Mouse (Mus musculus) monocyte, adult 5-6 weeks (primary cell): ENCODE measurements around the gene Frmd4b. TPM values are rescaled to one million over a fixed set of nuclear protein-coding genes. Genes with fewer than 3 reads are reported as not detected.

Experiments used
- ATAC-seq: fragments of 153-309, 156-312 bp; replicated peaks from 2 replicates; pipeline ENCODE4 v1.8.0; 2017; ENCODE audit warnings: mild to moderate bottlenecking; ENCODE audit not compliant: low TSS enrichment, insufficient number of reproducible peaks, severe bottlenecking, poor library complexity, low FRiP score
- total RNA-seq: library from RNA; stranded (forward); fragments of 200-1000, 200-491, 200-594 nt; gene quantifications from 3 replicates; pipeline ENCODE4 v1.2.3, GENCODE M21; 2017

The Frmd4b gene
- total RNA-seq, 1 experiment from 2014 or later: 7.1 TPM

- 0 out of 2 replicates have a peak, but pooled peaks have one; percentile 47 for ATAC-seq
Measured at GRCm38 (mm10) chr6:97311599-97312544, 305.5 kb downstream of the Frmd4b start.

DNA sequence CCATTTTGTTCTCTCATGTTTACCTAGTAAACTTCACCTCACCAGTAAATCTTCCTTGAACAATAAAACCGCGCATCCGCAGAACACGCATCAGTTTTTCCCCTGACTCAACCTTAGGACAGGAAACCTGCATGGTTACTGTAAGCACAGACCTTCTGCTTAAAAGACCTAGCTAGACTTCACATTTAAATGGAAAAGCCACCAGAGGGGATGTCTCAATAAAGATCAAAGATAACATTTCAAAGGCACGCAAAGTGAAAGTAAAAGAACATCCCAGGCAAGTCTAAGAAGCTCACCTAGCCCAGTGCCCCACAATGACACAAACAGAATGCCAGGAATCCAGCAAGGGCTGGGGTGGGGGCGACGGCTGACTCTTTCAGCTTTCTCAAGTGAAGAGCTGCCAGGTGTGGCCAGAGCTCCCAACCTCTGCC is 306.4 kb downstream of the Frmd4b start:
- ATAC-seq: no peak

GRCm38 (mm10) chr6:97309161-97309560 is 308.2 kb downstream of the Frmd4b start:
- ATAC-seq: no peak

GRCm38 (mm10) chr6:97308562-97308961 is 308.8 kb downstream of the Frmd4b start:
- ATAC-seq: no peak

DNA sequence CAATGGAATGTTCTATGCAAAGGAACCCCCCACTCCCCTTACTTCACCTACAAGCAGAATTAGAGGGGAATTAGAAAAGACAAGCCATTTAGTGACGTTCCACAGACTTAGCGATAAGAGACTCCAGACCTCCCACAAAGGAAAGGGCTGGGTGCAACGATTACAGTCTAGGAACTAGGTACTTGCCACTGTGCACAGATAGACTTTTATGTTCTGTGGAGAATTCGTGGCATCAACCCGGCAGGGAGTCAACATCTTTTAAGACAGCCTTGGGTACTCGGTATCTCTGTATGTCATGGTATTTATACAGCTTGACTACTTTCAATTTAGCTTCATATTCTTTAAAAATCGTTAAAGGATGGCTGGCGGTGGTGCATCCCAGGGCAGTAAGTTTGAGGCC is 310.1 kb downstream of the Frmd4b start:
- no peak for ATAC-seq

DNA sequence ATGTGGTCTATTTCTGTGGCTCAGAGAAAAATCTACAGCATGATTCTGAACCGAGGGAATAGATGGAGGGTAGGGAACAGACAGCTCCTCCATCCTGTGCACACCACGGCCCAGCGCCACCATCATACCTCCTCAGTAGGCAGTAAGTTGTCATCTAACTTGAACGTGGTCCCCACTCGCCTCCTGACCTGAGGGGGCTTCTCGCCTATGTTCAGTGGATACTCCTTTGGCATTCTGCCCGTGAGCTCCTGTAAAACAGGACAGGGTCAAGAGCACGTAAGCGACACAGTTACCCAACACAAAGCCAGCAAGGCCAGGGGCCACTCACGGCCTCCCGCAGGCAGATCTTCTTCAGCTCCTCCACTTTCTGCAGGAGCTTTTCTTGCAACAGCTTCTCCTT is 311.0 kb downstream of the Frmd4b start:
- no peak for ATAC-seq

DNA sequence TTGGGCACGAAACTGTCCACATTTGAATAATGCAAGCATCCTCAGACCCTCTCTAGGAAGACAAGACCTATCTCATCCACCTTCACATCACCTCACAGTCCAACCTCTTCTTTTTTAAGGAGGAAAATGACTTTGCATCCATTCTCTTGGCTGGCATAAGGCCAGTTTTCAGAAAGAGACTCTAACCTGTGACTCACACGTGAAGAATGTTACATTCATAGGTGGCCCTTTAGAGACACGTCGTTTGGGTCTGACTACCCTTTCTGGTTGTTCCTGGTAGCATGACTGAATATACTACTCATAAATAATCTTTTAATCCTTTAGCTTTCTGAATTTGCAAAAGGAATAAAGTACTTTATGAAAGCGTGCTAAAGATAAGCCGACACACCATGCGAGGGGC is 311.9 kb downstream of the Frmd4b start:
- ATAC-seq: no peak

GRCm38 (mm10) chr6:97305010-97305409 is 312.3 kb downstream of the Frmd4b start:
- ATAC-seq: no peak

DNA sequence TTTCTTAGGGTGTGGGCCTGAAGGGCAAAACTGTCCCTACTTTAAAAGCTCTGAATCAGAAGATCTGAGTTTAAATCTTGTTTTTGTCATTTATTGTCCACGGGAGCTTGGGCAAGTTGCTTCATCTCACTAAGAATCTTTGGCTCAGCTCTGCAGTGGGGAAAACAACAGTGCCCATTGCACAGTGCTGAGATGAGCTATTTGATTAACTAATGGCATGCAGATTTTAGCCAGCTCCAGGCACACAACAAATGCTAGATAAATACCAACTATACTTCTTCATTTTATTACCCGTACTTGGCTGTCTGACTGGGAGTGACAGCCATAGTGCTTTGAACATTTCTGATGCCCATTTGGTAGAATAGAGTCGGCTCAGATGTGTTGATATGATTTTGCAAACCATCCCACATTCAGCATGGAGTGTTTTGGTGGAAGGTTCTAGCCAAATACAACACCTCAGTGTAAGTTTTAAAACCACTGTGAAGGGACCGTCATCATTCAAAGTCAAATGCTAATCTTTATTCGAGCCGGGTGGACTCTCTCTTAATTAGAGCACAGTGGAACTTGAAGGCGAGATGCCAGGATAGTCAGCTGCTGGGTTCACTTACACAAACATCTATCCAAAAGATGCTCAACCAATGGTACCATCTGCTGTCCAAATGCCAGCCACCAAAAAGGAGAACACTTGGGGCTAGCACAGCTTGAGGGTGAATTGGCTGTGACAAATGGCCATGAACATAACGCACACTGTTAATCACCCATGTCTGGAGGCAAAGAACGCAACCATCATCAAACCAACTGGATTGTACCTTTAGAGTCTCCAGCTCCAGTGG is 313.8 kb downstream of the Frmd4b start:
- no peak for ATAC-seq

GRCm38 (mm10) chr6:97302303-97302702 is 315.0 kb downstream of the Frmd4b start:
- no peak for ATAC-seq

DNA sequence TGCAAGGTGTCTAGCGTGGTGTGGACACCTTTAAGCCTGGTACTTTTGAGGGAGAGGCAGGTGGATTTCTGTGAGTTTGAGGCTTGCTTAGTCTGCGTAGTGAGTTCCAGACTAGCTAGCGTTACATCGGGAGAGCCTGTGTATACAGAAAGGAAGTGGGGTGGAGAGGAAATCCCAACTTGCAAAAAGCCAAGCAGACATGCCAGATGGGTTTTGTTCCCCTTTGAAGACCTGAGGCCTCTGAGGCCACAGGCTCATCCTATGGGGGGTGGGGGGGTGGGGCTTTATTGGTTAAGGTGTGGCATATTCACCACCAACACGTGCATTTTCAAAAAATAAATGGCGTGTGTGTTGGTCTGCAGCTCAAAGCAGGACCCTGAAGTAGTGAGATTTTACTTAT is 316.7 kb downstream of the Frmd4b start:
- ATAC-seq: no peak

- ATAC-seq: no peak
Measured at GRCm38 (mm10) chr6:97300180-97300579, 317.2 kb downstream of the Frmd4b start.

DNA sequence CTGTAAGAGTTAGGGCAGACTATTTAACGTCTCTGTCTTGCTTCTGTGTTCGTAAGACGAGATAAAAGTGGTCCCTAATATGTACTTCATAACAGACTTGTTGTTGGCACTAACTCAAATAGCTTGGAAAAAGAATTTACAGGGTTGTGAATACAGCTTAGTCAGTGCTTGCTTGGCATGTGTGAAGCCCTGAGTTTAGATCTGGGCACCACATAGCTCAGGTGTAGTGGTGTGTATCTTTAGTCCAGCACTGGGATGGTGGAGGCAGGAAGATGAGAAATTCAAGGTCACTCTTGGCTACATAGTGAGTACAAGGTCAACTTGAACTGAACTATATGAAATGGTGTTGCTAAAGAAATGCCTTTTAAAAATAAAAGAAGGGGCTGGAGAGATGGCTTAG is 320.2 kb downstream of the Frmd4b start:
- no peak for ATAC-seq

GRCm38 (mm10) chr6:97295866-97296527 is 321.3 kb downstream of the Frmd4b start:
- ATAC-seq: no peak

DNA sequence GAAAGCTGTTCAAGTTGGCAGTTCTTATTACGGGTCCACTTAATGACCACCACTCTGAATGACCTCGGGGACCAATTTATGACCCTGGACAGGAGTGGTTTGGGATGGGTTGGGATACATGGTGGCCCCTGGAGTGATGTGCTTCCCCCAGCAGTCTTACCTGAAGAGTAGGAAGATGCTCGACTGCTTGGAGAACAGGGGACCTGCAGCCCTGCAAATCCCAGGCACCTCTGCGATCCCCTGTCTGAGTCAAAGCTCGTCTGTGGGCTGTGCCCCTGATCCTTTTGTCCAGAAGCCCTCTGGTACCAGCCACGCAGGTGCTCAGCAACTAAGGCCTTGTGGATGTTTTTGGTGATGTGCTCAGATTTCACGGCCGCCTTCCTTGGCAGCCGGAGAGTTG is 321.9 kb downstream of the Frmd4b start:
- no peak for ATAC-seq

DNA sequence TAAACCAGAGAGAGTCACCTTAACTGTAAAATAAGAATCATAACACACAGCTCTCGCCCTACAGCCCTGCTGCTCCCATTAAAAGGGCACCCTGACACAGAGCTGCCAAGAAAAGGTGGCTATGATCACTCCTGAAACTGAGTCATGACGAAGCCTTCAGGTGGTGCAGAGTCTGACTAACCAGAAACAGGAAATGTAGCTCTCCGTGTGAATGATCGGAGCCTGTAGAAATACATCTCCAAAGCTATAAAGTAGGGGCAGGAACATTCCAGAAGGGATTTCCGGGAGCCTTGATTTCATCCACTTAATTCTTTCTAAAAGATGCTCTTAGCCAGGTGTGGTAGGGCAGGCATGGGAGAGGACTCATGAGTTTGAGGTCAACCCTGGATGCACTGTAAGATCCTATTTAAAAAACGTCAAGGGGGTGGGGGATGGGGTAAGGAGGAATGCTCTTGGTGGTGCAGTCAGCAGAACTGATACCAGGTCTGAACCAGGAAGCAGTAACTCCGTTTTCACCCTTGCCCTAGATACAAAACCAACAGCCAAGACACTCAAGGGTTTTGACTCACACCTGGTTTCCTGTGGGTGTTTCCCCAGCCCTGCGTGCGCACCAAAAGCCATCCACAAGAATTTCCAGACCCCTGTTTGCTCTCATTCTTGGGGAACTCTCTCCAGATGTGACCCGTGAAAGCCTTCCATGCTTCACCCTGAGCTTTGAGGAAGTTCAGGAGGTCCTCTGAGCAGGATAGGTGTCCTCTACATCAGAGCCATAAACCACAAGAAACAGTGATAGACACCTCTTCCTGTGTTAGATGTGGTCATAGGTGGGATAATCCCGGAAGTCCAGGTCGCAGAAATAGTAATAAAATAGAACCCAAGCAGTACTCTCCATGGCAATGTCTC is 323.4 kb downstream of the Frmd4b start:
- no peak for ATAC-seq

GRCm38 (mm10) chr6:97292894-97293293 is 324.4 kb downstream of the Frmd4b start:
- no peak for ATAC-seq

GRCm38 (mm10) chr6:97292096-97292495 is 325.2 kb downstream of the Frmd4b start:
- ATAC-seq: no peak
